Mouse (Mus musculus) midbrain, embryonic 11.5 days (tissue): ENCODE data around the gene Sh3bp5. TPM values are rescaled to one million over a fixed set of nuclear protein-coding genes. Genes with fewer than 3 reads are reported as not detected.
"Not testable (repeated sequence)": the region's sequence is repeated elsewhere in the genome, so short reads cannot be mapped to it uniquely, and the experiment has no call there.

ENCODE experiments used
- ATAC-seq: fragments of 200-750 bp; cut with Nextera tagmentation; 2 replicates; pipeline ENCODE4 v1.8.0; 2017; ENCODE audit warnings: moderate TSS enrichment, moderate library complexity; ENCODE audit not compliant: low FRiP score
- DNase-seq: peaks from one replicate; pipeline ENCODE4 v3.0.0; 2015; ENCODE audit warnings: low spot score; ENCODE audit errors: missing footprints
- H3K27ac ChIP-seq: fragments of 300-500 bp; sonication (generic); 2 replicates; pipeline ENCODE4 v1.5.1; 2014; ENCODE audit warnings: low read depth, low read length
- H3K27me3 ChIP-seq: fragments of 300-500 bp; sonication (generic); 2 replicates; pipeline ENCODE4 v1.6.1; 2014; ENCODE audit warnings: mild to moderate bottlenecking, low read length, moderate library complexity, mixed read lengths; ENCODE audit not compliant: control insufficient read depth, insufficient read depth
- H3K36me3 ChIP-seq: fragments of 300-500 bp; sonication (generic); 2 replicates; pipeline ENCODE4 v1.6.1; 2014; ENCODE audit warnings: mild to moderate bottlenecking, low read length, moderate library complexity, mixed read lengths; ENCODE audit not compliant: control insufficient read depth, insufficient read depth
- H3K4me1 ChIP-seq: fragments of 300-500 bp; sonication (generic); 2 replicates; pipeline ENCODE4 v1.6.1; 2014; ENCODE audit warnings: low read length; ENCODE audit not compliant: control insufficient read depth, insufficient read depth
- H3K4me2 ChIP-seq: fragments of 300-500 bp; sonication (generic); 2 replicates; pipeline ENCODE4 v1.6.1; 2014; ENCODE audit warnings: mild to moderate bottlenecking, moderate library complexity
- H3K4me3 ChIP-seq: fragments of 300-500 bp; sonication (generic); 2 replicates; pipeline ENCODE4 v1.5.1; 2014; ENCODE audit warnings: low read depth, low read length
- H3K9ac ChIP-seq: fragments of 300-500 bp; sonication (generic); 2 replicates; pipeline ENCODE4 v1.6.1; 2014; ENCODE audit warnings: low read length
- H3K9me3 ChIP-seq: fragments of 300-500 bp; sonication (generic); 2 replicates; pipeline ENCODE4 v1.6.1; 2016; ENCODE audit warnings: low read length; ENCODE audit not compliant: control insufficient read depth
- WGBS: fragments of 180-500 bp; shearing (Covaris S2); extraction: QIAGEN DNeasy Blood & Tissue Kit; methylation state at CpG from one replicate; pipeline ENCODE4 v1.1.7; 2014; 5-methylcytosine and 5-hydroxymethylcytosine counted together
- polyA plus RNA-seq: library from polyadenylated mRNA; unstranded; fragments of >200 nt; fragmentation: Nextera tagmentation; extraction: Ambion mirVana; gene quantifications from 2 replicates; pipeline ENCODE4 v1.2.1, GENCODE M21; 2014

Sh3bp5 gene
- polyA plus RNA-seq, 1 experiment from 2014 or later, result 15.3 TPM

DNA sequence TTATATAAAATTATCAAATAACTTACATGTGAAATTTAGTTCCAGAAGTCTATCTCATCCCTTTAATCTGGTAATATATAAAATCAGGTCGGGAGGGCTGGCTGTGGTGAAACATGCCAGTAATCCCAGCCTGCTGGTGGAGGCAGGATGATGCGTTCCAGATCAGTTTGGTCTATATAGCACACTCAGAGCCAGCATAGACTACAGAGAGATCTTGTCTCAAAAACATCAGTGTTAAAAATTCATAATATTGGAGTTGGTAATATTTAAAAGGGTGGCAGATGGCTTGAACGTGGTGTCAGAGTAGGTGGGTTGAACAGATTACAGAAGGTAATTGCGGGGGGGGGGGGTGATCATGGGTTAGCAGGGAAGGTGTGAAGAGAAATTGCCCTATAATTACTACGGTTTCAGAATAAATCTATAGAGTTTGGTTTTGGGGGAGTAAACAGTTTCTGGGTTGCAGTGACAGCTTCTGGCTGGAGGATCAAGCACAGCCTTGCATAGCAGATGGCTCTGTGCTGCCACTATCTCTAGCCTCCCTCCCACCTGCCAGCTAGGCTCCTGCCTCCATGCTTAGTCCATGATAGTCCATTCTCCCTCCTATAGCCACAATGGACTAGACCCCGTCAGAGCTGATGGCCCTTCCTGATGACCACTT, 20.3 kb upstream of the Sh3bp5 start:
- no peak for ATAC-seq
- H3K4me1 ChIP-seq, result no peaks in the 10 kb centered on the region
- no peaks in the 10 kb centered on the region for H3K27me3 ChIP-seq
- no peak for DNase-seq
- no peaks in the 10 kb centered on the region for H3K36me3 ChIP-seq
- H3K9me3 ChIP-seq, result no peaks in the 10 kb centered on the region
- no peak overlapping the region for H3K27ac ChIP-seq
- no peak overlapping the region for H3K4me3 ChIP-seq
- no peak overlapping the region for H3K4me2 ChIP-seq
- H3K9ac ChIP-seq, result no peak overlapping the region
- WGBS, result 88% methylated on average over 6 of the region's 6 CpGs

DNA sequence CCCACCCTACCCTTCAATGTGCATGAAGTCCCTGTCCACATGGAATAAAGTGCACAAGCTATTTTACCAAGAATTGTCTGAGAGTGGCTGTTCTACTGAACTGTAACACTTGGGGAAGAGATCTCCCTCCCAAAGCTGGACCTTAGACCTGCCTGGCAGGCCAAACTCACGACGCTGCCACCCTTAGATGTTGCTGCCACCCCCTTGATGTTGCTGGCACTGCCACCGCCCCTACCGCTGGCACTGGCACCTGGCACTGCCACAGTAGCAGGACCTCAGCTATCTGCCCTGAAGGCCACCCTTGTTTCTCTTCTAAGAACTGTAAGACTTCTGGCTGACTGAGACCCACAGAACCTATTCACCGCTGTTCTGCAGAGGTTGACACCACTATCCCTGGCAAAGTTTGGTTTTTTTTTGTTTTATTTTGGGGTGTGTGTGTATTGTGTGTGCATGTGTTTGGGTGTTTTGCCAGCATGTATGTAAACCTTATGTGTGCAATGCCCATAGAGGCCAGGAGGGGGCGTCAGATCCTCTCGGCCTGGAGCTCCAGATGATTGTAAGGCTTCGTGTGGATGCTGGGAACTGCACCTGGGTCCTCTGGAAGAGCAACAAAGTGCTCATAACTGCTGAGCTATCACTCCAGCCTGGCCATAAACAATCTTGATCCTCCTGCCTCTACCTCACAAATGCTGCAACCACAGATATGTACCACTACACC, 19.1 kb upstream of the Sh3bp5 start:
- WGBS, result 90% methylated on average over 8 of the region's 8 CpGs
- no peak for DNase-seq
- Histone ChIP-seq H3K36me3 (no peaks in the 10 kb centered on the region), H3K4me3 (no peak overlapping the region), H3K27ac (no peak overlapping the region), H3K9me3 (no peaks in the 10 kb centered on the region), H3K4me2 (no peak overlapping the region), H3K27me3 (no peaks in the 10 kb centered on the region), H3K9ac (no peak overlapping the region), H3K4me1 (no peaks in the 10 kb centered on the region)
- no peak for ATAC-seq

DNA sequence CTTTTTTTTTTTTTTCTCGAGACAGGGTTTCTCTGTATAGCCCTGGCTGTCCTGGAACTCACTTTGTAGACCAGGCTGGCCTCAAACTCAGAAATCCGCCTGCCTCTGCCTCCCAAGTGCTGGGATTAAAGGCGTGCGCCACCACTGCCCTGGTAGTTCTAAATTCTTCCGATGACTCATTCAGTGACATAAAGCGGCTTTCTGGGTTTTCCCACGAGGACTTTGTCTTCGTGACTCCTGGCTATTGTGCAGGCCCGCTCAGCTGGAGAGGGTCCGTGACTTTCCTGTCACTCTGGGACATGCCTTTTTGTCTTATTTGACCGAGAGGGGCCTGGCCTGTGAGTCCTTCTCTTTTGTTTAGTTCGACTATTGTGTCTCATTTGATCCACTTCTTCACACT, 18.1 kb upstream of the Sh3bp5 start:
- not testable (repeated sequence) for H3K27me3 ChIP-seq, DNase-seq, H3K9me3 ChIP-seq, H3K4me3 ChIP-seq, H3K4me1 ChIP-seq, H3K4me2 ChIP-seq, ATAC-seq, H3K36me3 ChIP-seq, H3K27ac ChIP-seq, H3K9ac ChIP-seq
- WGBS, result 50% methylated on average over 12 of the region's 12 CpGs

DNA sequence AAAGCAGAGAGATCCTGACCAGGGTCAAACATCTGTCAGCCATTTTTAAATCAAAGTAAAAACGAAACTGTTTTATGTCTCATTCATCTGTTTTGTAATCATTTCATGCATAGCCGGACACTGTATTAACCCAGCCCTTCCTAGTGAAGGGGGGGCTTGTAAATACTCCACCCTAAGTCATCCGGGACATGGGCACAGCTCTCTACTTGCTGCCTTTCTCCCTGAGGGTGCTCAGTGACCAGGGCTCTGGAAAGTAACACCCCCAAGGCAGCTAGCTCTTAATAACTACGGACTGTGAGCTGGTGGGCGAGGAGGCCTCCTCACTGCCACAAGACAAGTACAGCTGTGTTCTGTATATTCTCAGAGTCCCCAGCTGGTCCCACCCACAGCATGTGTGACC, 13.1 kb upstream of the Sh3bp5 start:
- H3K9ac ChIP-seq, result no peak overlapping the region
- ATAC-seq (no peak), DNase-seq (no peak)
- 84% methylated on average over 5 of the region's 5 CpGs for WGBS
- H3K4me2 ChIP-seq, result no peak overlapping the region
- no peaks in the 10 kb centered on the region for H3K27me3 ChIP-seq
- H3K9me3 ChIP-seq, result no peaks in the 10 kb centered on the region
- H3K4me1 ChIP-seq, result no peaks in the 10 kb centered on the region
- H3K27ac ChIP-seq, result no peak overlapping the region
- H3K4me3 ChIP-seq, result no peak overlapping the region
- H3K36me3 ChIP-seq, result no peaks in the 10 kb centered on the region

DNA sequence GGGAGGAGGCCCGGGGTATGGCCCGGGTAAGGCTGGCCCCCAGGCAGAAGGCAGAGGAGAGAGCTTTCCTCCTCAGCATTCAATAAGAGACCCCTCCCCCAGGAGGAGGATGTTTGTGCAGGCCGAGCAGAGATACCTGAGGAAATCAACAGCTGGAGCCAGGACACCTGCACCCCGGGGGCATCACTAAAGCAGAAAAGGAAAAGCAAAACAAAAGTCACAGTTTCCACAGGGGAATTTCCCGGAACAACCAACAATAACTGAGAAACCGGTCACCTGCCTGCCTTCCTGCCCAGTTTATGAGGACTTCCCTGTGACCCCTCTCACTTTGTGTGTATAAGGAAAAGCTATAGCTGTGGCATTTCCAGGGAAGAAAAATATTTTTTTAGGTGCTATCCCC, 7.7 kb upstream of the Sh3bp5 start:
- H3K27me3 ChIP-seq, result no peaks in the 10 kb centered on the region
- H3K36me3 ChIP-seq, result no peaks in the 10 kb centered on the region
- no peak for DNase-seq
- no peak overlapping the region for H3K4me2 ChIP-seq
- no peaks in the 10 kb centered on the region for H3K9me3 ChIP-seq
- H3K4me3 ChIP-seq, result no peak overlapping the region
- no peaks in the 10 kb centered on the region for H3K4me1 ChIP-seq
- WGBS, result 77% methylated on average over 6 of the region's 6 CpGs
- ATAC-seq, result no peak
- no peak overlapping the region for H3K9ac ChIP-seq
- no peak overlapping the region for H3K27ac ChIP-seq

DNA sequence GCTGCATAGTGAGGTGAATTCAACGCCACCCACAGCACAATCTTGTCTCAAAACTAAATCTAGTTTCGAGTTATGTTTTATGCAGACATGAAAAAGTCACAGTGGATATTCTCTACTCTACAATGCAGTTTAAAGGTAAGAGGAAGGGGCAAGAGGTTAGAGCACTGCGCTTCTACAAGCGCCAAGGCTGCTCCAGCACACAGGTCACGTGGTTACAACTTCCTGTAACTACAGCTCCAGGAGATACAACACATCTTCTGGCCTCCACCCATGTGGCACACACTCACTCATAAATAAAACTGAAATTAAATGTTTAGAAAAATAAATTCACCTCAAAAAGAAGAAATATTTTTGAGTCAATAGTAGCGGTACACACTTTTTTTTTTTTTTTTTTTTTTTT, 4.8 kb upstream of the Sh3bp5 start:
- no peaks in the 10 kb centered on the region for H3K9me3 ChIP-seq
- no peak for DNase-seq
- H3K4me2 ChIP-seq, result no peak overlapping the region
- H3K27me3 ChIP-seq, result no peaks in the 10 kb centered on the region
- H3K27ac ChIP-seq, result no peak overlapping the region
- no peak for ATAC-seq
- no peak overlapping the region for H3K9ac ChIP-seq
- no peaks in the 10 kb centered on the region for H3K4me1 ChIP-seq
- no peak overlapping the region for H3K4me3 ChIP-seq
- 87% methylated on average over 6 of the region's 6 CpGs for WGBS
- H3K36me3 ChIP-seq, result no peaks in the 10 kb centered on the region

DNA sequence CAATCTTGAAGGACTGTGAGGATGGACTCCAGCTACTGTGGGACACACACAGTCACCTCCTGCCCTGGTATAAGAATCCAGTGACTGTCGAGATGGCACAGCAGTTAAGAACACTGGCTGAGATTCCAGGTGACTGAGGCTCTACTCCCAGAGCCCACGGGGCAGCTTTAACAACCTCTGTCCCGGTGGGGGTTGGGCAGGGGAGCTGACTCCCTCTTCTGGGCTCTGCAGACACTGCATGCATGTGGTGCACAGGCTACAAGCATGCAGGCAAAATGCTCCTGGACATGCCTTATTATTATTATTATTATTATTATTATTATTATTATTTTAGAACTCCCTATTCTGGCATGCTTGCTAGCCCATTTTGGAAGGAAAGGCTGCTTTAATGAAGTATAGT, 4.4 kb upstream of the Sh3bp5 start:
- Histone ChIP-seq H3K27me3 (peaks cover 3% of the 10 kb centered on the region), H3K27ac (no peak overlapping the region), H3K9me3 (no peaks in the 10 kb centered on the region), H3K4me2 (no peak overlapping the region), H3K4me3 (no peak overlapping the region), H3K9ac (no peak overlapping the region), H3K36me3 (no peaks in the 10 kb centered on the region), H3K4me1 (no peaks in the 10 kb centered on the region; the same call in 1 of the 2 replicates)
- 46% methylated on average over 3 of the region's 3 CpGs for WGBS
- DNase-seq (no peak), ATAC-seq (no peak)

DNA sequence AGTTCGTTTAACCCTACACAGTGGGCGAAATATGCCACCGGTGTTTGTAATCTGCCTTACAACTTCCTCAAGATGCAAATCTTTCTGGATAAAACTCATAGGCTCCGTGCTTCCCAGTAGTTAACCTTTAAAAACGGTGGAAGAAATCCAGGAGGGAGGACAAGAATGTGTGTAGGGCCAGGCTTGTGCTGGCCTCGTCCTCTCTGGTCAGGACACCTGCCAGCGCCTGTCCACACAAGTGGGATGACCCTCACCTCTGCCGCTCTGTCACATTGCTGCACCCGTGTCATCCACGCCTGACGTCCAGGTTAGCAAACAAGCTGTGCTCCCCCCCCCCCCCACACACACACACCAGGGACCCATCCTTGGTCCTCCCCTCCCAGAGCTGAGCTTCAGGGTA, 3.4 kb upstream of the Sh3bp5 start:
- H3K9me3 ChIP-seq, result no peaks in the 10 kb centered on the region
- no peak overlapping the region for H3K4me2 ChIP-seq
- no peaks in the 10 kb centered on the region for H3K36me3 ChIP-seq
- H3K9ac ChIP-seq, result no peak overlapping the region
- no peak overlapping the region for H3K27ac ChIP-seq
- ATAC-seq (no peak), DNase-seq (no peak)
- 86% methylated on average over 11 of the region's 11 CpGs for WGBS
- H3K4me1 ChIP-seq, result no peaks in the 10 kb centered on the region; the same call in 1 of the 2 replicates
- no peak overlapping the region for H3K4me3 ChIP-seq
- H3K27me3 ChIP-seq, result peaks cover 5% of the 10 kb centered on the region

DNA sequence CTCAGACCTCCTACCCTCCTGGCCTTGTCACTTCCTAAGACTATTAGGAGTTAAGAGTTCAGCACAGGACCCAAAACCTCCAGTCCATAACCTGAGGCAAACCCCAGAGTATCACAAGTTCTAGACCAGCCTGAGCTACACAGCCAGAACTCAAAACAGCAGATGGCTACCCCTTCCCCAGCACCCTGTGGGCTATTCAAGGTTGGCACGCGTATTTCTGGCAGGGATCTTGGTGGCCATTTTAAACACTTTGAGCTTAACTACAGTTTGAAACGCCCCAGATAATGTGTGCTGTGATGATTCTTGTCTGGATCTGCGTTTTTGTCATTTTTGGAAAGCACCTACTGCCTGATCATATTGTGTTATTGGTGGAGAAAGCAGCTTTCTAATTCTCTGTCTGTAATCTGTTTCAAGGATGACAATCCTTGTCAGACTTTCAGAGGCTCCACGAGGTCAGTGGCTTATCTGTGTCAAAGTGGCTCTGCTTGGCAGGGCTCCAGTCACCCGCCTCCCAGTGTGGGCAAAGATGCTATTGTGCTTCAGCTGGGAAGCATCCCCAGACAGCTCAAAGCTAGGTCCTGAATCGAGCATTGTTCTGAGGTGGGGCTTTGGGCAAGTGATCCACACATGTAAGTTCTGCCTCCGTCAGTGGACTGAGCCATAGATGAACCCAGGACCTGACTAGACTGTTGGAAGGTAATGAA, 2.1 kb upstream of the Sh3bp5 start:
- H3K27ac ChIP-seq, result no peak overlapping the region
- WGBS, result 79% methylated on average over 8 of the region's 8 CpGs
- H3K4me1 ChIP-seq, result no peaks in the 10 kb centered on the region; the same call in 1 of the 2 replicates
- ATAC-seq (no peak), DNase-seq (no peak)
- no peak overlapping the region for H3K9ac ChIP-seq
- H3K9me3 ChIP-seq, result no peaks in the 10 kb centered on the region
- no peak overlapping the region for H3K4me2 ChIP-seq
- no peak overlapping the region for H3K4me3 ChIP-seq
- H3K36me3 ChIP-seq, result no peaks in the 10 kb centered on the region
- peaks cover 5% of the 10 kb centered on the region for H3K27me3 ChIP-seq
